Mouse (Mus musculus): ENCODE measurements around the gene Gm28308. TPM values are rescaled to one million over a fixed set of nuclear protein-coding genes. Genes with fewer than 3 reads are reported as not detected.

The Gm28308 gene
- polyA plus RNA-seq, 1 experiment = not detected

Other genes with a start within 250 kb of the Gm28308 start
- 11.2 and 12.2 TPM in 2 replicates for gene Skap2, start 200.8 kb downstream of the Gm28308 start, polyA plus RNA-seq (2012; rRNA removed)
- 0.25 and 0.27 TPM in 2 replicates for gene Hoxa1, start 55.0 kb downstream of the Gm28308 start, polyA plus RNA-seq (2012; rRNA removed)
- 0.31 and 0.37 TPM in 2 replicates for gene Hoxa2, start 48.5 kb downstream of the Gm28308 start, polyA plus RNA-seq (2012; rRNA removed)
- 0.06 TPM in 2 replicates for gene 5730596B20Rik, start 35.8 kb downstream of the Gm28308 start, polyA plus RNA-seq (2012; rRNA removed)
- 0.27 and 0.32 TPM in 2 replicates for gene Hoxa4, start 21.6 kb downstream of the Gm28308 start, polyA plus RNA-seq (2012; rRNA removed)
- 0.50 and 0.79 TPM in 2 replicates for gene Hoxa5, start 8.8 kb downstream of the Gm28308 start, polyA plus RNA-seq (2012; rRNA removed)
- 0.03 and 0.07 TPM in 2 replicates for gene Hoxa6, start 4.6 kb downstream of the Gm28308 start, polyA plus RNA-seq (2012; rRNA removed)
- gene Hoxa3, start within 50 bp of the Gm28308 start, polyA plus RNA-seq (2012; rRNA removed) = 0.44 and 0.45 TPM in 2 replicates
- gene Hoxa7, start 8.5 kb upstream of the Gm28308 start, polyA plus RNA-seq (2012; rRNA removed) = 0.25 and 0.34 TPM in 2 replicates
- gene Hoxa9, start 17.8 kb upstream of the Gm28308 start, polyA plus RNA-seq (2012; rRNA removed) = 0.50 and 0.54 TPM in 2 replicates
- 0.01 and 0.10 TPM in 2 replicates for gene Hoxa10, start 27.5 kb upstream of the Gm28308 start, polyA plus RNA-seq (2012; rRNA removed)
- 0.01 TPM in 1 of 2 replicates, not detected in the other for gene Hoxa11, start 32.5 kb upstream of the Gm28308 start, polyA plus RNA-seq (2012; rRNA removed)
- not detected in 2 replicates for gene Hoxa13, start 47.5 kb upstream of the Gm28308 start, polyA plus RNA-seq (2012; rRNA removed)
- gene Evx1, start 100.2 kb upstream of the Gm28308 start, polyA plus RNA-seq (2012; rRNA removed) = not detected in 2 replicates

All from liver, embryonic 14 days (tissue).